18 mouse cellular contexts compared by ENCODE assay signal in the genomic region with DNA sequence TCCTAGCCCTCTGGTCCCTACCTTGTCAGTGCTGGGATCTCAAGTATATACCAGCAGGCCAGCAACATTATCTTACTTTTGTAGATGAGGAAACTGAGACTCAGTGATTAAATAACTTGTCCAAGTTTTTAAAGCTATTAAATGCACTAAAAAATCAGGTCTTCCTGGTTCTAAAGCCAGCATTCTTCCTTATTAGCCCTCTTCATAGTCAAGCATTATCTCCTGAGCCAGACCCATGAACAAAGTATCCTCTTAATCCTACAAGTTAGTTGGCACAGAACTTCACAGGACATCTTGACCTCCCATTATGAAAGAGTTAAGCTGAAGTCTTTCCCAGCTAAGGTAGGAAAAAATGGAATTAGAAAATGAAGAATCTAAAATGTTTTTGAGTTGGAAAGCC.
"Had no signal": no experiment of that assay in that cellular context is flagged by ENCODE, and none has a peak within 500 bp of the region (broad histone marks: within the 10 kb centered on the region; RNA-seq: fewer than 3 reads in every experiment).

No protein-coding gene starts in this region.

- H3K4me3 ChIP-seq: midbrain, embryonic 10.5 days; midbrain, embryonic 12.5 days; myocyte; neural tube, embryonic 13.5 days; neural tube, embryonic 15.5 days had no signal

- H3K27ac ChIP-seq: midbrain, embryonic 10.5 days; midbrain, embryonic 12.5 days; neural tube, embryonic 13.5 days; neural tube, embryonic 15.5 days had no signal

- DNase-seq: lung, adult 18-20 months; lung, embryonic 14.5 days; lung, postnatal 10 days; lung, postnatal 4 days; midbrain, embryonic 14.5 days; retina, postnatal 1 day; right cerebral cortex, adult 18-20 months; right cerebral cortex, postnatal 25 days; right cerebral cortex, postnatal 4 days; spleen, adult 18-20 months; thymus, adult 18-20 months; thymus, postnatal 14 days; thymus, postnatal 36 days had no signal

- H3K4me1 ChIP-seq: midbrain, embryonic 10.5 days; midbrain, embryonic 12.5 days; neural tube, embryonic 13.5 days; neural tube, embryonic 15.5 days had no signal

- H3K27me3 ChIP-seq: midbrain, embryonic 12.5 days; neural tube, embryonic 13.5 days; neural tube, embryonic 15.5 days had no signal

- H3K9me3 ChIP-seq: midbrain, embryonic 10.5 days; midbrain, embryonic 12.5 days; neural tube, embryonic 13.5 days; neural tube, embryonic 15.5 days had no signal
